Mouse (Mus musculus): Measurements from ENCODE around the gene Maob.

Maob gene

GRCm38 (mm10) chrX:16817261-16817769 lies at the start of gene Maob:
Gene Maob (minus strand): TSS chrX:16817366.
- ChIA-PET POLR2A (interaction anchor here in 1 of 4 experiments (0.7 to 1.2 kb wide), 2 partner anchors 12 to 198 kb away, joined by 3 read pairs; partner anchors contain the start of gene Maoa), CTCF (no interaction called here)

GRCm38 (mm10) chrX:16860244-16860643 lies 43.1 kb upstream of the Maob start:
- CTCF ChIA-PET: no interaction called here

GRCm38 (mm10) chrX:16846034-16846433 lies 28.9 kb upstream of the Maob start:
- POLR2A ChIA-PET: no interaction called here
- CTCF ChIA-PET: no interaction called here

More at GRCm38 (mm10) chrX:16860244-16860643, 43.1 kb upstream of the Maob start:
- POLR2A ChIA-PET: no interaction called here

- POLR2A ChIA-PET: no interaction called here
- CTCF ChIA-PET: no interaction called here
Observed at GRCm38 (mm10) chrX:16841443-16841842, 24.3 kb upstream of the Maob start.

- ChIA-PET CTCF (no interaction called here), POLR2A (no interaction called here)
Observed at GRCm38 (mm10) chrX:16837293-16837692, 20.1 kb upstream of the Maob start.

GRCm38 (mm10) chrX:16836488-16837082 lies 19.4 kb upstream of the Maob start:
- ChIA-PET POLR2A (no interaction called here), CTCF (no interaction called here)

- ChIA-PET CTCF (no interaction called here), POLR2A (no interaction called here)
Observed at GRCm38 (mm10) chrX:16826028-16826427, 8.9 kb upstream of the Maob start.

GRCm38 (mm10) chrX:16815965-16816364 lies 1.2 kb downstream of the Maob start:
- ChIA-PET POLR2A (no interaction called here), CTCF (no interaction called here)

- CTCF ChIA-PET: no interaction called here
- POLR2A ChIA-PET: no interaction called here
Observed at GRCm38 (mm10) chrX:16812080-16812479, 5.1 kb downstream of the Maob start.

- CTCF ChIA-PET: no interaction called here
Observed at GRCm38 (mm10) chrX:16767453-16767852, 49.7 kb downstream of the Maob start.

GRCm38 (mm10) chrX:16766156-16766555 lies 51.0 kb downstream of the Maob start:
- CTCF ChIA-PET: no interaction called here
- POLR2A ChIA-PET: no interaction called here

More at GRCm38 (mm10) chrX:16767453-16767852, 49.7 kb downstream of the Maob start:
- POLR2A ChIA-PET: no interaction called here

- POLR2A ChIA-PET: no interaction called here
- CTCF ChIA-PET: no interaction called here
Observed at GRCm38 (mm10) chrX:16761430-16761829, 55.7 kb downstream of the Maob start.

GRCm38 (mm10) chrX:16754761-16755160 lies 62.4 kb downstream of the Maob start:
- POLR2A ChIA-PET: no interaction called here
- CTCF ChIA-PET: no interaction called here

GRCm38 (mm10) chrX:16748932-16749331 lies 68.2 kb downstream of the Maob start:
- CTCF ChIA-PET: no interaction called here
- POLR2A ChIA-PET: no interaction called here

GRCm38 (mm10) chrX:16714033-16714432 lies 103.1 kb downstream of the Maob start:
- POLR2A ChIA-PET: no interaction called here
- CTCF ChIA-PET: no interaction called here

GRCm38 (mm10) chrX:16706094-16706493 lies 111.1 kb downstream of the Maob start:
- ChIA-PET POLR2A (interaction anchor here in 1 of 4 experiments (0.5 kb wide), 1 partner anchor 90 kb away, joined by 3 read pairs; no protein-coding TSS in a partner anchor), CTCF (no interaction called here)
